Mouse (Mus musculus): ENCODE measurements around the gene Vps53. TPM values are rescaled to one million over a fixed set of nuclear protein-coding genes. Genes with fewer than 3 reads are reported as not detected.

Vps53 gene
- polyA plus RNA-seq, 1 experiment: 23.1 TPM

GRCm38 (mm10) chr11:76135641-76136437 lies 43.6 kb downstream of the Vps53 start:
- H3K27me3 ChIP-seq (ENCODE audit: control insufficient read depth, insufficient read depth, low read length): no peaks in the 10 kb centered on the region
- no peak overlapping the region for H3K4me3 ChIP-seq (ENCODE audit: low read depth, low read length)
- no peak overlapping the region for H3K27ac ChIP-seq (ENCODE audit: insufficient read depth, low read depth, low read length)
- peaks cover 43% of the 10 kb centered on the region for H3K36me3 ChIP-seq (ENCODE audit: control insufficient read depth, insufficient read depth, low read length)
- TF ChIP-seq POLR2A (IDR thresholded peaks at IDR 0.05; ENCODE audit: low read depth, low read length): no peak
- TF ChIP-seq CTCF (IDR thresholded peaks at IDR 0.05; ENCODE audit: extremely low read depth, insufficient read length, insufficient replicate concordance, low read depth, low read length): no peak
- no peaks in the 10 kb centered on the region for H3K4me1 ChIP-seq (ENCODE audit: control insufficient read depth, insufficient read depth, insufficient read length, low read length)
- WGBS: 80% methylated on average over 7 of the region's 7 CpGs

DNA sequence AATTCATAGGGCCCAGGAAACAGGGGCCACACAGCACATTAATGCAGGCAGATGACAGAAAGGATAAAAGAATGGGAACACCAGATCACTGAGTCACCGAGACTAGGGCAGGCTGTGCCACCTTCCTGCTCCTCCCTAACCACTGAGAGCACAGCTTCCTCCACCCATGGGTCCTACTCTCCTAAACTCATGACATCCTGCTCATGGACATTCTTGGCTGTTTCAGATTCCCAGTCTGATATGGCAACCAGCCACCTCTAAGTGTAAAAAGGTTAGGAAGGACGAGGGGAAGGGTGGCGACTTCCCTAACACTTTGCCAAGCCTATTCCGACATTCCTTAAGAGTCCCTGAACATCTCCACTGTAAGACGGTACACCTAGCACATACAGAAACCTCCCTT lies 48.6 kb downstream of the Vps53 start:
- peaks cover 41% of the 10 kb centered on the region for H3K36me3 ChIP-seq (ENCODE audit: control insufficient read depth, insufficient read depth, low read length)
- no peaks in the 10 kb centered on the region for H3K4me1 ChIP-seq (ENCODE audit: control insufficient read depth, insufficient read depth, insufficient read length, low read length)
- WGBS: 68% methylated on average over 5 of the region's 5 CpGs
- H3K27me3 ChIP-seq (ENCODE audit: control insufficient read depth, insufficient read depth, low read length): no peaks in the 10 kb centered on the region
- TF ChIP-seq CTCF (IDR thresholded peaks at IDR 0.05; ENCODE audit: extremely low read depth, insufficient read length, insufficient replicate concordance, low read depth, low read length): no peak
- TF ChIP-seq POLR2A (IDR thresholded peaks at IDR 0.05; ENCODE audit: low read depth, low read length): no peak
- no peak overlapping the region for H3K4me3 ChIP-seq (ENCODE audit: low read depth, low read length)
- H3K27ac ChIP-seq (ENCODE audit: insufficient read depth, low read depth, low read length): no peak overlapping the region; the same call in 1 of the 2 replicates

DNA sequence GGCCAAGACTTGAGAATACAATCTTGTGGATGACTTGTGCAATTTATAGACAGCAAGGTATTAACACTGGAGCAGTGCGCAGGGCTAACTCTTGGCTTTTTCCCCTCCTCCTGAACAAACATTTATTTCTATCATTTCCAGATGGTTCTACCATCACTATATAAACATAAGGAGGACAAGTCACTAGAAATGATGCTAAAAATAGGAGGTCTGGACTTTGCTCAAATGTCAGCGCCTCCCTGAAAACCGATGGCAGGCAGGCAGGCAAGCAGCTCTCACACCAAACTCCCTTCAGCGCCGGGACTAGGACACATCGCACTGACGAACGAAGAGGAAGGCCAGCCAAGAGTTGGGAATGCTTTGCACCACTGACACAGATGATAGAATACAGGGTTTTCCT lies 54.1 kb downstream of the Vps53 start:
- Histone ChIP-seq H3K27ac (ENCODE audit: insufficient read depth, low read depth, low read length) (no peak overlapping the region), H3K4me1 (ENCODE audit: control insufficient read depth, insufficient read depth, insufficient read length, low read length) (no peaks in the 10 kb centered on the region), H3K27me3 (ENCODE audit: control insufficient read depth, insufficient read depth, low read length) (no peaks in the 10 kb centered on the region), H3K36me3 (ENCODE audit: control insufficient read depth, insufficient read depth, low read length) (peaks cover 34% of the 10 kb centered on the region), H3K4me3 (ENCODE audit: low read depth, low read length) (no peak overlapping the region)
- TF ChIP-seq POLR2A (IDR thresholded peaks at IDR 0.05; ENCODE audit: low read depth, low read length) (no peak), CTCF (IDR thresholded peaks at IDR 0.05; ENCODE audit: extremely low read depth, insufficient read length, insufficient replicate concordance, low read depth, low read length) (no peak)
- 69% methylated on average over 8 of the region's 8 CpGs for WGBS

DNA sequence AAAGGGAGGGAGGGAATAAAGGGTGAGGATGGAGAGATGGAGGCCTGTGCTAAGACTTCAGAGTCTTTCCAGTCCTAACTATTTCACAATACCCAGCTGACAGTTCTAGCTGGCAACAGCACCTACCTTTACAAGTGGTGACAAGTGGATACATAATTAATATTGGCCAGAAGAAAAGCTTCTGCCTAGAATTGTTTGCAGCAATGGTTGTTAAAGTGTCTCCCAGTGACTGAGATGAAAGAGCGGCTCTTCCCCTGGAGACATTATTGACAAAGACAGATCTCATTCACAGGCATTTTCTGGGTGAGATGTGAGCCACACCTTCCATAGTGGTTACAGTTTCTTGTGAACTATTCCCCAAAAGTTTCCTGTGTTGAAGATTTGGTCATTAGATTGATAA lies 55.9 kb downstream of the Vps53 start:
- no peaks in the 10 kb centered on the region for H3K27me3 ChIP-seq (ENCODE audit: control insufficient read depth, insufficient read depth, low read length)
- no peak overlapping the region for H3K4me3 ChIP-seq (ENCODE audit: low read depth, low read length)
- peaks cover 36% of the 10 kb centered on the region for H3K36me3 ChIP-seq (ENCODE audit: control insufficient read depth, insufficient read depth, low read length)
- WGBS: 93% methylated on average over 1 of the region's 1 CpGs
- no peaks in the 10 kb centered on the region for H3K4me1 ChIP-seq (ENCODE audit: control insufficient read depth, insufficient read depth, insufficient read length, low read length)
- no peak overlapping the region for H3K27ac ChIP-seq (ENCODE audit: insufficient read depth, low read depth, low read length)
- TF ChIP-seq POLR2A (IDR thresholded peaks at IDR 0.05; ENCODE audit: low read depth, low read length) (no peak), CTCF (IDR thresholded peaks at IDR 0.05; ENCODE audit: extremely low read depth, insufficient read length, insufficient replicate concordance, low read depth, low read length) (no peak)

- TF ChIP-seq CTCF (IDR thresholded peaks at IDR 0.05; ENCODE audit: extremely low read depth, insufficient read length, insufficient replicate concordance, low read depth, low read length) (no peak), POLR2A (IDR thresholded peaks at IDR 0.05; ENCODE audit: low read depth, low read length) (no peak)
- Histone ChIP-seq H3K4me3 (ENCODE audit: low read depth, low read length) (no peak overlapping the region), H3K4me1 (ENCODE audit: control insufficient read depth, insufficient read depth, insufficient read length, low read length) (no peaks in the 10 kb centered on the region), H3K27ac (ENCODE audit: insufficient read depth, low read depth, low read length) (no peak overlapping the region), H3K27me3 (ENCODE audit: control insufficient read depth, insufficient read depth, low read length) (no peaks in the 10 kb centered on the region), H3K36me3 (ENCODE audit: control insufficient read depth, insufficient read depth, low read length) (peaks cover 38% of the 10 kb centered on the region)
- WGBS: 81% methylated on average over 2 of the region's 2 CpGs
These were observed 56.9 kb downstream of the Vps53 start for GRCm38 (mm10) chr11:76122571-76122970.

DNA sequence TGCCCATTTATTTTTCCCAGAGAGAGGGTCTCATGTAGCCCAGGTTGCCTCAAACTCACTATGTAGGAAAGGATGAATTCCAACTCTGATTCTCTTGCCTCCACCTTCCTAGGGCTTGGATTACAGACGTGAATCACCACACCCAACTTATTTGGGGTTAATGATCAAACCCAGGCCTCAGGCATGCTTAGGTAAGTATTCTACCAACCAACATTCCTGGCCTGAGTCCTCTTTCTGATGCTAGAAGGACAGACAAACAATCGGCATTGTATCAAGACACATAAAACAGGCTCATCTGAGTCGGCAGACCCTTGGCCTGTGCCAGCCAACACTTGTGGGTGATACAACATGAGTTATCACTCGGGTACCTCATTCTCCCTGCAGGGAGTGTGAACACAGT lies 58.4 kb downstream of the Vps53 start:
- Histone ChIP-seq H3K27ac (ENCODE audit: insufficient read depth, low read depth, low read length) (peak overlapping the region; percentile 25; the same call in 1 of the 2 replicates), H3K27me3 (ENCODE audit: control insufficient read depth, insufficient read depth, low read length) (no peaks in the 10 kb centered on the region), H3K4me3 (ENCODE audit: low read depth, low read length) (no peak overlapping the region), H3K36me3 (ENCODE audit: control insufficient read depth, insufficient read depth, low read length) (peaks cover 47% of the 10 kb centered on the region), H3K4me1 (ENCODE audit: control insufficient read depth, insufficient read depth, insufficient read length, low read length) (no peaks in the 10 kb centered on the region; the same call in 1 of the 2 replicates)
- WGBS: 35% methylated on average over 4 of the region's 4 CpGs
- no peak for TF ChIP-seq POLR2A (IDR thresholded peaks at IDR 0.05; ENCODE audit: low read depth, low read length)
- TF ChIP-seq CTCF (IDR thresholded peaks at IDR 0.05; ENCODE audit: extremely low read depth, insufficient read length, insufficient replicate concordance, low read depth, low read length): no peak

- H3K4me1 ChIP-seq (ENCODE audit: control insufficient read depth, insufficient read depth, insufficient read length, low read length): no peaks in the 10 kb centered on the region; the same call in 1 of the 2 replicates
- WGBS: 69% methylated on average over 10 of the region's 10 CpGs
- no peak overlapping the region for H3K4me3 ChIP-seq (ENCODE audit: low read depth, low read length)
- no peaks in the 10 kb centered on the region for H3K27me3 ChIP-seq (ENCODE audit: control insufficient read depth, insufficient read depth, low read length)
- TF ChIP-seq POLR2A (IDR thresholded peaks at IDR 0.05; ENCODE audit: low read depth, low read length) (no peak), CTCF (IDR thresholded peaks at IDR 0.05; ENCODE audit: extremely low read depth, insufficient read length, insufficient replicate concordance, low read depth, low read length) (no peak)
- peaks cover 50% of the 10 kb centered on the region for H3K36me3 ChIP-seq (ENCODE audit: control insufficient read depth, insufficient read depth, low read length)
- peak overlapping the region; percentile 55 for H3K27ac ChIP-seq (ENCODE audit: insufficient read depth, low read depth, low read length)
These were observed 59.0 kb downstream of the Vps53 start for GRCm38 (mm10) chr11:76120407-76120901.
